ENCODE assay signal across 11 mouse cellular contexts in genomic region chr11:86737301-86738000, GRCm38 (mm10). TPM values are rescaled to one million over a fixed set of nuclear protein-coding genes. Genes with fewer than 3 reads are reported as not detected.
DNase-seq lines count a peak whose midpoint lies in the region; ATAC-seq and TF ChIP-seq lines count a peak whose summit lies in the region.
"Had no signal": no experiment of that assay in that cellular context is flagged by ENCODE, and none has a peak within 500 bp of the region (broad histone marks: within the 10 kb centered on the region; RNA-seq: fewer than 3 reads in every experiment).

No protein-coding gene starts in this region.

- no peak overlapping the region for H3K27ac ChIP-seq in thymus, adult 2 months (ENCODE audit: control insufficient read depth, insufficient read depth, low read length)
- H3K27ac ChIP-seq in liver, embryonic 11.5 days (ENCODE audit: low read depth, low read length), result peak overlapping the region; percentile 5; the same call in 1 of the 2 replicates
- H3K27ac ChIP-seq in stomach, embryonic 16.5 days (ENCODE audit: low read length), result no peak overlapping the region
- no peak overlapping the region for H3K27ac ChIP-seq in forebrain, embryonic 16.5 days (ENCODE audit: low read length)
- H3K27ac ChIP-seq: hindbrain, embryonic 13.5 days; limb, embryonic 12.5 days had no signal

- H3K4me3 ChIP-seq in thymus, adult 2 months (ENCODE audit: control insufficient read depth, insufficient read depth, low read length), result no peak overlapping the region
- no peak overlapping the region for H3K4me3 ChIP-seq in liver, embryonic 11.5 days (ENCODE audit: low read depth, low read length)
- H3K4me3 ChIP-seq in stomach, embryonic 16.5 days (replicated peaks; ENCODE audit: low read length), result no peak overlapping the region
- no peak overlapping the region for H3K4me3 ChIP-seq in forebrain, embryonic 16.5 days (replicated peaks; ENCODE audit: low read length)
- H3K4me3 ChIP-seq: hindbrain, embryonic 13.5 days; limb, embryonic 12.5 days had no signal

- peak; percentile 43 for DNase-seq in CD4-positive, CD25-positive, alpha-beta regulatory T cell, adult 2 months (ENCODE audit: low read depth, low spot score)
- DNase-seq in thymus, adult 2 months, result peak; percentile 10
- no peak for DNase-seq in thymus, postnatal 0 days (ENCODE audit: low spot score)
- no peak for DNase-seq in liver, embryonic 11.5 days (ENCODE audit: low spot score)
- no peak for DNase-seq in frontal cortex, postnatal 36 days (ENCODE audit: low spot score in 2 of 2)
- DNase-seq: right cerebral cortex, adult 18-20 months had no signal

- no peak for TF ChIP-seq CTCF in thymus, adult 2 months (IDR thresholded peaks at IDR 0.05; ENCODE audit: borderline replicate concordance, control insufficient read depth, extremely low read depth, insufficient read depth, low read length, poor library complexity)

- no peaks in the 10 kb centered on the region for H3K27me3 ChIP-seq in thymus, adult 2 months (ENCODE audit: control insufficient read depth, insufficient read depth, low read length)
- H3K27me3 ChIP-seq in liver, embryonic 11.5 days (replicated peaks; ENCODE audit: control insufficient read depth, insufficient read depth, low read length), result no peaks in the 10 kb centered on the region
- no peaks in the 10 kb centered on the region for H3K27me3 ChIP-seq in stomach, embryonic 16.5 days (ENCODE audit: control insufficient read depth, insufficient read depth, low read length)
- H3K27me3 ChIP-seq in forebrain, embryonic 16.5 days (replicated peaks; ENCODE audit: control insufficient read depth, insufficient read depth, low read length), result no peaks in the 10 kb centered on the region
- H3K27me3 ChIP-seq: hindbrain, embryonic 13.5 days; limb, embryonic 12.5 days had no signal

- H3K4me1 ChIP-seq in thymus, adult 2 months (replicated peaks; ENCODE audit: control insufficient read depth, insufficient read depth, low read length), result 0 out of 2 replicates have a peak, but pooled peaks cover 4% of the 10 kb centered on the region
- H3K4me1 ChIP-seq in liver, embryonic 11.5 days (replicated peaks; ENCODE audit: control insufficient read depth, insufficient read depth, low read length), result peaks cover 34% of the 10 kb centered on the region
- H3K4me1 ChIP-seq in stomach, embryonic 16.5 days (ENCODE audit: control insufficient read depth, insufficient read depth, low read length), result no peaks in the 10 kb centered on the region
- no peaks in the 10 kb centered on the region for H3K4me1 ChIP-seq in forebrain, embryonic 16.5 days (replicated peaks; ENCODE audit: control insufficient read depth, insufficient read depth, low read length)
- H3K4me1 ChIP-seq: hindbrain, embryonic 13.5 days; limb, embryonic 12.5 days had no signal

- no peaks in the 10 kb centered on the region for H3K9me3 ChIP-seq in liver, embryonic 11.5 days (ENCODE audit: control insufficient read depth, low read length)
- no peaks in the 10 kb centered on the region for H3K9me3 ChIP-seq in stomach, embryonic 16.5 days (replicated peaks; ENCODE audit: control insufficient read depth, low read length)
- no peaks in the 10 kb centered on the region for H3K9me3 ChIP-seq in forebrain, embryonic 16.5 days (ENCODE audit: control insufficient read depth, low read length)
- H3K9me3 ChIP-seq: hindbrain, embryonic 13.5 days; limb, embryonic 12.5 days had no signal

- no peak for TF ChIP-seq POLR2A in thymus, adult 2 months (IDR thresholded peaks at IDR 0.05; ENCODE audit: control insufficient read depth, extremely low read depth, insufficient read depth, low read length, poor library complexity)

- no peak for ATAC-seq in CD4-positive, CD25-positive, alpha-beta regulatory T cell, adult 4 months
- ATAC-seq in liver, embryonic 11.5 days (replicated peaks; ENCODE audit: low FRiP score), result peak; percentile 90
- peak; percentile 69 for ATAC-seq in stomach, embryonic 16.5 days (ENCODE audit: insufficient read depth, low FRiP score)
- ATAC-seq in forebrain, embryonic 16.5 days, result no peak

- 88% methylated on average over 8 of the region's 8 CpGs for WGBS in thymus, adult 2 months
- 62% methylated on average over 8 of the region's 8 CpGs for WGBS in liver, embryonic 11.5 days
- WGBS in stomach, embryonic 16.5 days, result 59% methylated on average over 8 of the region's 8 CpGs
- WGBS in forebrain, embryonic 16.5 days, result 89% methylated on average over 8 of the region's 8 CpGs

- H3K4me2 ChIP-seq in liver, embryonic 11.5 days, result peak overlapping the region; percentile 8; the same call in 1 of the 2 replicates
- no peak overlapping the region for H3K4me2 ChIP-seq in stomach, embryonic 16.5 days (ENCODE audit: low read depth, low read length)
- no peak overlapping the region for H3K4me2 ChIP-seq in forebrain, embryonic 16.5 days (ENCODE audit: low read length)
- H3K4me2 ChIP-seq: hindbrain, embryonic 13.5 days; limb, embryonic 12.5 days had no signal

- H3K9ac ChIP-seq in liver, embryonic 11.5 days (ENCODE audit: low read depth, low read length), result no peak overlapping the region
- H3K9ac ChIP-seq in stomach, embryonic 16.5 days (ENCODE audit: low read length), result no peak overlapping the region
- H3K9ac ChIP-seq in forebrain, embryonic 16.5 days (replicated peaks; ENCODE audit: low read depth, low read length), result no peak overlapping the region
- H3K9ac ChIP-seq: hindbrain, embryonic 13.5 days; limb, embryonic 12.5 days had no signal

- peaks cover 27% of the 10 kb centered on the region for H3K36me3 ChIP-seq in thymus, adult 2 months (ENCODE audit: control insufficient read depth, insufficient read depth, low read length)
- H3K36me3 ChIP-seq in liver, embryonic 11.5 days (ENCODE audit: control insufficient read depth, insufficient read depth, low read length), result peaks cover 5% of the 10 kb centered on the region; the same call in 1 of the 2 replicates
- 0 out of 2 replicates have a peak, but pooled peaks cover 5% of the 10 kb centered on the region for H3K36me3 ChIP-seq in stomach, embryonic 16.5 days (ENCODE audit: control insufficient read depth, insufficient read depth, low read length)
- H3K36me3 ChIP-seq in forebrain, embryonic 16.5 days (ENCODE audit: control insufficient read depth, insufficient read depth), result peaks cover 2% of the 10 kb centered on the region; the same call in 1 of the 2 replicates

RNA-seq across cellular contexts. Expression of gene Cltc, which starts 19.9 kb away (rescaled TPM):
- polyA plus RNA-seq in CD4-positive, CD25-positive, alpha-beta regulatory T cell, adult 4 months (2017; shearing (Covaris generic)), result 10 to 100 TPM; 80.2 to 87.2 TPM
- polyA plus RNA-seq in thymus, adult 2 months (2012; rRNA removed), result 70.7 and 77.3 TPM in 2 replicates
- 70.3 and 73.7 TPM in 2 replicates for polyA plus RNA-seq in thymus, postnatal 0 days (2015; fragmentation: Nextera tagmentation; extraction: Ambion mirVana)
- polyA plus RNA-seq in liver, embryonic 11.5 days (2014; fragmentation: Nextera tagmentation; extraction: Ambion mirVana), result 157 and 185 TPM in 2 replicates
- 148 and 164 TPM in 2 replicates for polyA plus RNA-seq in stomach, embryonic 16.5 days (2015; fragmentation: Nextera tagmentation; extraction: Ambion mirVana)
- polyA plus RNA-seq in forebrain, embryonic 16.5 days (2015; fragmentation: Nextera tagmentation; extraction: Ambion mirVana), result 149 and 167 TPM in 2 replicates

RNA-seq across cellular contexts. Expression of gene Ptrh2, which starts 53.7 kb away (rescaled TPM):
- 10 to 100 TPM in 1 of 2 experiments, 1 to 10 TPM in 1; 9.8 to 10.7 TPM for polyA plus RNA-seq in CD4-positive, CD25-positive, alpha-beta regulatory T cell, adult 4 months (2017; shearing (Covaris generic))
- 4.3 and 5.2 TPM in 2 replicates for polyA plus RNA-seq in thymus, adult 2 months (2012; rRNA removed)
- polyA plus RNA-seq in thymus, postnatal 0 days (2015; fragmentation: Nextera tagmentation; extraction: Ambion mirVana), result 24.7 and 25.9 TPM in 2 replicates
- 39.6 and 40.5 TPM in 2 replicates for polyA plus RNA-seq in liver, embryonic 11.5 days (2014; fragmentation: Nextera tagmentation; extraction: Ambion mirVana)
- polyA plus RNA-seq in stomach, embryonic 16.5 days (2015; fragmentation: Nextera tagmentation; extraction: Ambion mirVana), result 26.6 and 28.8 TPM in 2 replicates
- polyA plus RNA-seq in forebrain, embryonic 16.5 days (2015; fragmentation: Nextera tagmentation; extraction: Ambion mirVana), result 37.2 and 39.2 TPM in 2 replicates

RNA-seq across cellular contexts. Expression of gene Vmp1, which starts 53.8 kb away (rescaled TPM):
- 100 to 1,000 TPM; 405 to 430 TPM for polyA plus RNA-seq in CD4-positive, CD25-positive, alpha-beta regulatory T cell, adult 4 months (2017; shearing (Covaris generic))
- polyA plus RNA-seq in thymus, adult 2 months (2012; rRNA removed), result 33.3 and 36.7 TPM in 2 replicates
- 107 and 109 TPM in 2 replicates for polyA plus RNA-seq in thymus, postnatal 0 days (2015; fragmentation: Nextera tagmentation; extraction: Ambion mirVana)
- polyA plus RNA-seq in liver, embryonic 11.5 days (2014; fragmentation: Nextera tagmentation; extraction: Ambion mirVana), result 112 and 130 TPM in 2 replicates
- 147 and 157 TPM in 2 replicates for polyA plus RNA-seq in stomach, embryonic 16.5 days (2015; fragmentation: Nextera tagmentation; extraction: Ambion mirVana)
- polyA plus RNA-seq in forebrain, embryonic 16.5 days (2015; fragmentation: Nextera tagmentation; extraction: Ambion mirVana), result 103 and 116 TPM in 2 replicates

Comparison
In these comparisons a context has a peak if more than half of its experiments do, and no peak if none do; other contexts are left out.
1. DNase-seq: peak in CD4-positive, CD25-positive, alpha-beta regulatory T cell, adult 2 months (single experiment) and thymus, adult 2 months (single experiment); none in thymus, postnatal 0 days (single experiment), liver, embryonic 11.5 days (single experiment) and frontal cortex, postnatal 36 days (0 of 2).
2. ATAC-seq: peak in liver, embryonic 11.5 days (single experiment) and stomach, embryonic 16.5 days (single experiment); none in CD4-positive, CD25-positive, alpha-beta regulatory T cell, adult 4 months (single experiment) and forebrain, embryonic 16.5 days (single experiment).